Mouse (Mus musculus) embryonic fibroblast, embryonic 13.5 days (primary cell): ENCODE data around the gene Ipo13.

ENCODE experiments used
- CTCF ChIP-seq: IDR thresholded peaks from 2 replicates; pipeline ENCODE4 v1.5.1; 2011; ENCODE audit warnings: mild to moderate bottlenecking, control low read depth, low read length, moderate library complexity, borderline replicate concordance; ENCODE audit not compliant: insufficient read depth
- POLR2A ChIP-seq: IDR thresholded peaks from 2 replicates; pipeline ENCODE4 v1.6.1; 2011; ENCODE audit warnings: low read depth, mild to moderate bottlenecking, control low read depth, low read length, moderate library complexity

- no peak for TF ChIP-seq CTCF
- no peak for TF ChIP-seq POLR2A
Observed at GRCm38 (mm10) chr4:117847011-117847410, 67.8 kb downstream of the Ipo13 start.
